Mouse (Mus musculus): ENCODE measurements around the gene Rbm17. TPM values are rescaled to one million over a fixed set of nuclear protein-coding genes. Genes with fewer than 3 reads are reported as not detected.
"Not testable (repeated sequence)": the region's sequence is repeated elsewhere in the genome, so short reads cannot be mapped to it uniquely, and the experiment has no call there.

Gene Rbm17
- polyA plus RNA-seq, 1 experiment, result 123 TPM

DNA sequence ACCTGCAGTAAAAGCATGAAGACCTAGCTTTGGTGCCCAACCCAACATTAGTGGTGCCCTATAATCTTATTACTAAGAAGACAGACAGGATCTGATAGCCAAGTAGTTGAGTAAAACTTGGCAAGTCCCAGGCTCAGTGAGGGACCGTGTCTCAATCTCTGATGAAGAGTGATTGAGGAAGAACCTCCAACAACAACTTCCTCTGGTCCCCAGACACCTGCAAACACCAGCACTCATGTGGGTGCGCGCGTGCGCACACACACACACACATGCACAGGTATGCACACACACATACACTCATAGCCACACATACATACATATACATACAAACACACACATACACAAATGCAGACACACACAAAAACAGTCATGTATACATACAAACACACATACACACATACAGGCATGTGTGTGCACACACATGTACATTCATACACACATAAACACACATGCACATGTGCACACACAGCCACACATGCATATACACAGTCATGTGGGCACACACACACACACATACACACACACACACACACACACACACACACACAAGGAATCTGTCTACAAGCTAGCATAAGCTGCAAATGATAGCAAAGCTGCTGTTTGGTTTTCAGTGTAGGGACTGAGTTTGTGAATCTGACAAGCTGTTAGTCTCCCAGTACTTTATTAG, 31.7 kb upstream of the Rbm17 start:
- H3K4me3 ChIP-seq (replicated peaks), result no peak overlapping the region
- peaks cover 22% of the 10 kb centered on the region for H3K4me1 ChIP-seq
- no peaks in the 10 kb centered on the region for H3K27me3 ChIP-seq (replicated peaks)
- H3K9me3 ChIP-seq, result peaks cover 6% of the 10 kb centered on the region; the same call in 1 of the 2 replicates
- H3K36me3 ChIP-seq (replicated peaks; ENCODE audit: low read length), result no peaks in the 10 kb centered on the region
- TF ChIP-seq FLI1 (IDR thresholded peaks at IDR 0.05; ENCODE audit: low read length), result no peak
- no peak; the same call in 2 of the 3 replicates for TF ChIP-seq GATA1 (IDR thresholded peaks at IDR 0.05; ENCODE audit: borderline replicate concordance, low read length)

DNA sequence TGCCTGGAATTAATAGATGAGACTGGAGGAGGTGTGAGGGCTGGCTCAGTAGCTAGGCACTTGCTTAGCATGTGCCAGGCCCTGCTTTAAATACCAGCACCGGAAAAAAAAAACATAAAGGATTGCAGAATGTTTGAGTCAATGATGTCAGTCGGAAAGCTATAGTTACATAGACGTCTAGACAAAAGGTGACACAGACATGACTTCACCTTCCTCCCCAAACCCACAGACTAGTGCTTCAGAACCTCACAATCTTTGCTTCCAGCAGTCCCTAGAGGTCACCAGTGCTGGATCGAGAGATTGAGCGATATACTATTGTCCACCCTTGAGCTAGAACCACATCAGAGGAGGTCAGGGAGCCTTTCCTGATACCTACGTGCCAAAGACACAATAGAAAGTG, 31.1 kb upstream of the Rbm17 start:
- Histone ChIP-seq H3K4me1 (peaks cover 23% of the 10 kb centered on the region), H3K9me3 (peaks cover 6% of the 10 kb centered on the region; the same call in 1 of the 2 replicates), H3K27me3 (replicated peaks) (no peaks in the 10 kb centered on the region), H3K36me3 (replicated peaks; ENCODE audit: low read length) (no peaks in the 10 kb centered on the region), H3K4me3 (replicated peaks) (no peak overlapping the region)
- no peak for TF ChIP-seq GATA1 (IDR thresholded peaks at IDR 0.05; ENCODE audit: borderline replicate concordance, low read length)
- TF ChIP-seq FLI1 (IDR thresholded peaks at IDR 0.05; ENCODE audit: low read length), result no peak

GRCm38 (mm10) chr2:11625890-11626289, 21.9 kb upstream of the Rbm17 start, which contains the start of gene Gm17490:
Gene Gm17490, minus strand, starts transcription at chr2:11626264.
- H3K9me3 ChIP-seq, result no peaks in the 10 kb centered on the region
- H3K4me3 ChIP-seq (replicated peaks), result no peak within 1 kb of the TSS
- H3K36me3 ChIP-seq (replicated peaks; ENCODE audit: low read length), result no peaks in the 10 kb centered on the region
- TF ChIP-seq GATA1 (IDR thresholded peaks at IDR 0.05; ENCODE audit: borderline replicate concordance, low read length), result no peak
- no peak for TF ChIP-seq FLI1 (IDR thresholded peaks at IDR 0.05; ENCODE audit: low read length)
- H3K27me3 ChIP-seq (replicated peaks), result no peaks in the 10 kb centered on the region
- peaks cover 70% of the 10 kb centered on the region for H3K4me1 ChIP-seq

- no peak for TF ChIP-seq GATA1 (IDR thresholded peaks at IDR 0.05; ENCODE audit: borderline replicate concordance, low read length)
- no peak for TF ChIP-seq FLI1 (IDR thresholded peaks at IDR 0.05; ENCODE audit: low read length)
- Histone ChIP-seq H3K27me3 (replicated peaks) (no peaks in the 10 kb centered on the region), H3K9me3 (no peaks in the 10 kb centered on the region), H3K4me3 (replicated peaks) (no peak overlapping the region), H3K4me1 (peaks cover 67% of the 10 kb centered on the region), H3K36me3 (replicated peaks; ENCODE audit: low read length) (no peaks in the 10 kb centered on the region)
Observed at GRCm38 (mm10) chr2:11623726-11624125, 19.8 kb upstream of the Rbm17 start.

DNA sequence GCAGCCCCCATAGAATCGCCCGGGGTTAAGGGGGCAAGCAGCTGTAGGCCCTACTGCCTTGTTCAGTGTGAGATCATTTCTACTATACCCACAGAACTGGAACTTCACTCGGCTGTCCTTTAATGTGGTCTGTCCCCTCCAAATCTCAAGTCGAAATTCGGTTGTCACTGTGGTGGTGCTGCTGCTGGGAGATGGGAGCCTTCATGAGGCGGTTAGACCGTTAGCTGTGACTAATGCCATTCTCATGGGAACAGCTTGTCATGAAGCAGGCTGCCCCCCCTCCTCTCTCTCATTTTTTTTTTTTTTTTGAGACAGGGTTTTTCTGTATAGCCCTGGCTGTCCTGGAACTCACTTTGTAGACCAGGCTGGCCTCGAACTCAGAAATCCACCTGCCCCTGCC, 19.2 kb upstream of the Rbm17 start:
- no peaks in the 10 kb centered on the region for H3K9me3 ChIP-seq
- peaks cover 64% of the 10 kb centered on the region for H3K4me1 ChIP-seq
- TF ChIP-seq GATA1 (IDR thresholded peaks at IDR 0.05; ENCODE audit: borderline replicate concordance, low read length), result no peak
- TF ChIP-seq FLI1 (IDR thresholded peaks at IDR 0.05; ENCODE audit: low read length), result no peak
- no peaks in the 10 kb centered on the region for H3K36me3 ChIP-seq (replicated peaks; ENCODE audit: low read length)
- H3K27me3 ChIP-seq (replicated peaks), result peaks cover 1% of the 10 kb centered on the region
- no peak overlapping the region for H3K4me3 ChIP-seq (replicated peaks)

DNA sequence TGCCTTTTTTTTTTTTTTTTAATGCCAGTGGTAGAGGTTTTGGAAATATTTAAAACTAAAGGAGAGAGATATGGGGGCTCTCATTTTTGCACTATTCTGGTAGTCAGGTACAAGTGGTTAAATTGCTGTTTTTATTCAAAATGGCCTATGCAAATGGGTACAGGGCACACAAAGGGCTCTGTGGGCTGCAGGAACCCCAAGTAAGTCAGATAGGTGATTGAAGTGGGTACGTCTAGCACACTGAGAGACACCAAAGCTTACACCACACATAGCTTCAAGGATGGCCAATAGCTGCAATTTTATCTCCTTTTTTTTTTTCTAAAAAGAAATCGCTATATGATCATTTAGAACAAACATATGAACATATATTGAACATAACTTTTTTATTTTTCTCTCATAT, 15.6 kb upstream of the Rbm17 start:
- H3K9me3 ChIP-seq, result no peaks in the 10 kb centered on the region; the same call in 1 of the 2 replicates
- no peak overlapping the region for H3K4me3 ChIP-seq (replicated peaks)
- peaks cover 1% of the 10 kb centered on the region for H3K27me3 ChIP-seq (replicated peaks)
- no peaks in the 10 kb centered on the region for H3K36me3 ChIP-seq (replicated peaks; ENCODE audit: low read length)
- peaks cover 35% of the 10 kb centered on the region for H3K4me1 ChIP-seq
- TF ChIP-seq GATA1 (IDR thresholded peaks at IDR 0.05; ENCODE audit: borderline replicate concordance, low read length), result no peak
- no peak for TF ChIP-seq FLI1 (IDR thresholded peaks at IDR 0.05; ENCODE audit: low read length)

GRCm38 (mm10) chr2:11616846-11617245, 12.9 kb upstream of the Rbm17 start:
- Histone ChIP-seq H3K9me3 (no peaks in the 10 kb centered on the region; the same call in 1 of the 2 replicates), H3K36me3 (replicated peaks; ENCODE audit: low read length) (no peaks in the 10 kb centered on the region), H3K4me3 (replicated peaks) (no peak overlapping the region), H3K27me3 (replicated peaks) (peaks cover 1% of the 10 kb centered on the region), H3K4me1 (peaks cover 10% of the 10 kb centered on the region)
- TF ChIP-seq GATA1 (IDR thresholded peaks at IDR 0.05; ENCODE audit: borderline replicate concordance, low read length), result no peak
- no peak for TF ChIP-seq FLI1 (IDR thresholded peaks at IDR 0.05; ENCODE audit: low read length)

DNA sequence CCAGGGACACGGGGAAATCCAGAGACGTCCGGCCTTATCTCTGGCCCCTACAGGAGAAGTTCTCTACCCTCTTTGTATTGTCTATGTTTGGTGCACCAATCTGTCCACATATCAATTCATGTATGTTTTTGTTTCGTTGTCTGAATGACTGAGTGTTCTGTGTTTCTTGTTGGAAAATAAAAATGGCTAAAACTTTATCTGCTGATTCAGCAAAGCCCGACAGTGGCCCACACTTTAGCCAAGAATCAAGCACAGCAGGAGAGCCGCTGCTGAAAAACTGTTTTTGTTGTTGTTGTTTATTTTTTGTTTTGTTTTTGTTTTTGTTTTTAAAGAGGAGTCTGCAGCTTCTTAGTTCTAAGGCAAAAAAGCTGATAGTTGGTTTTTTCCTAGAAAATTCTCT, 9.0 kb upstream of the Rbm17 start:
- H3K4me1 ChIP-seq; H3K4me3 ChIP-seq (replicated peaks); H3K9me3 ChIP-seq; H3K36me3 ChIP-seq (replicated peaks; ENCODE audit: low read length); H3K27me3 ChIP-seq (replicated peaks): not testable (repeated sequence)

DNA sequence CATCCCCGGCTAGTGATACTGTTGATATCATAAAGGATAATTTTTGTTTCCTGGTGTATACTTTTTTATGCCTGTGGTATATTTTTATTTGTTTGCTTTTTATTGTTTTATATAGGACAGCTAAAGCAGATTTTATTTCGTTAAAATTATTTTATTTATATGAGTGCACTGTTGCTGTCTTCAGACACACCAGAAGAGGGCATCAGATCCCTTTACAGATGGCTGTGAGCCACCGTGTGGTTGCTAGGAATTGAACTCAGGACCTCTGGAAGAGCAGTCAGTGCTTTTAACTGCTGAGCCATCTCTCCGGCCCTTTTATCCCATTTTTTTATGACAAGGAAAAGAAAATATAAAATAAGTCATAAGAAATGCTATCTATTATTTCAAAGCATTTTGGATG, 2.8 kb upstream of the Rbm17 start:
- H3K9me3 ChIP-seq; H3K4me1 ChIP-seq; H3K4me3 ChIP-seq (replicated peaks); H3K27me3 ChIP-seq (replicated peaks); H3K36me3 ChIP-seq (replicated peaks; ENCODE audit: low read length): not testable (repeated sequence)

DNA sequence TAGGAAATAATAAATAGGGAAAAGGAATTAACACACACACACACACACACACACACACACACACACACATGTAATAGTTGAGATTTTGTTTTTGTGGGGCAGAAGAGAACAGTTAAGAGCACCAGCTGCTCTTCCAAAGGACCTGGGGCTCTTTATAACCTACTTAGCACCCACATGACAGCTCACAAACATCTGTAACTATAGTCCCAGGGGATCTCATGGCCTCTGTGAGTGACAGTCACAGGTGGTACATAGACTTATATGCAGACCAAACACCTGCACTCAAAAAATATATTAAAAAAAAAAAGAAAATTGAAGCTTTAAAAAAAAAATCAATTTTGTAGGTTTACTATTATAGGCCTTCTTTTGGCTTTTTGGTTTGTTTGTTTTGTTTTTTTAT, 958 bp upstream of the Rbm17 start:
- Histone ChIP-seq H3K4me1 (peaks cover 22% of the 10 kb centered on the region), H3K27me3 (replicated peaks) (no peaks in the 10 kb centered on the region), H3K9me3 (no peaks in the 10 kb centered on the region), H3K36me3 (replicated peaks; ENCODE audit: low read length) (peaks cover 16% of the 10 kb centered on the region), H3K4me3 (replicated peaks) (no peak overlapping the region)
- TF ChIP-seq FLI1 (IDR thresholded peaks at IDR 0.05; ENCODE audit: low read length) (no peak), GATA1 (IDR thresholded peaks at IDR 0.05; ENCODE audit: borderline replicate concordance, low read length) (no peak)

Data from megakaryocyte, embryonic 14.5 days (primary cell).